Comparison of ENCODE assay signal across 8 mouse cellular contexts in the genomic region with DNA sequence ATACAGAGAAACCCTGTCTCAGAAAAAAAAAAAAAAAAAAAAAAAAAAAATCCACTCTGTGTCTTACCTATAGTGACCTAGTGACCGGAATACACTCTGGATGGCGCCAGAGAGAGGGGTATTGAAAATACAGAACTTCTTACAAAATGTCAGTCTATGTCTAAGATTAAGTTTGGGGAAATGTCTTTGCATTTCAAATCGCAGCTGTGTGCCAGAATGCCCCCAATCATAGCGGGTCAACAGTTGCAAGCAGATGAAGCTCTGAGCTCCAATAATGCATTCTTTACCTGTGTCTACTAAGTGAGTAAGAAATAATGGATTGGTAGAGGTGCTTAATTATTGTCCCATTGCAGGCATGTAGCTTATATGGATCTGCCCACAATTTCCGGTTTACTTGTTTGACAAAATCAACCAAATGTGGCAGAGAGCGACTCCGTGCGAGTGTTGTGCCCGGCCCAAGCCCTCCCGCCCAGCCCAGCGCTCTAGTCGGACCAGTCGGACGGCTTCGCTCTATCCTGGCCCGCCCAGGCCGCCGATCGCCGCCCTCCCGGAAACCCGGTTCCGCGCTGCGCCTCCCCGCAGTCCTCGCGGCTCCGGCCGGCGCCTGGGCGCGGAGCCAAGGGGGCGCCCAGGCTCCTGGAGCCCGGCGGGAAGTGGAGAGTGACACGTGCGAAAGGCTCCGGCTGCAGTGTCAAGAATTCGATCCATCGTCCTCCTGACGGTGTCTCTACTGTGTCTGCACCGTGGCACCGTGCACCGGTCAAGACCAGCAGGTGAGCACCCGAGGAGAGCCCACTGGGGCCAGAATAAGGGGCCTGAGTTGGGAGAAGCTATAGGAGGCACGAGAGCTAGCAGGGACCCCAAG. TPM values are rescaled to one million over a fixed set of nuclear protein-coding genes. Genes with fewer than 3 reads are reported as not detected.
A peak's percentile ranks its signal among the peaks of the same experiment; 100 is the strongest.
DNase-seq lines count a peak whose midpoint lies in the region; ATAC-seq and TF ChIP-seq lines count a peak whose summit lies in the region.

TSS of gene Psd4 (plus strand) at position 551 of the 865 bp plus-strand sequence.

- TF ChIP-seq EP300 in CH12.LX (IDR thresholded peaks at IDR 0.05; ENCODE audit: low read length) = no peak

- H3K36me3 ChIP-seq in CH12.LX (replicated peaks in 1 of 2; ENCODE audit: control insufficient read depth in 1 of 2, insufficient read depth in 1 of 2, low read length in 1 of 2) = no peaks in the 10 kb centered on the region
- no peaks in the 10 kb centered on the region for H3K36me3 ChIP-seq in forebrain, embryonic 13.5 days (ENCODE audit: poor library complexity, severe bottlenecking)
- H3K36me3 ChIP-seq in hindbrain, embryonic 10.5 days = no peaks in the 10 kb centered on the region
- no peaks in the 10 kb centered on the region for H3K36me3 ChIP-seq in limb, embryonic 11.5 days (ENCODE audit: control insufficient read depth, insufficient read depth, low read length)
- H3K36me3 ChIP-seq in midbrain, embryonic 10.5 days = no peaks in the 10 kb centered on the region
- H3K36me3 ChIP-seq in spleen, adult 2 months (ENCODE audit: control insufficient read depth, insufficient read depth, low read length) = no peaks in the 10 kb centered on the region

- H3K9ac ChIP-seq in CH12.LX (ENCODE audit: insufficient read depth, low read depth) = peak within 1 kb of the TSS; percentile 49; the same call in 1 of the 2 replicates
- H3K9ac ChIP-seq in forebrain, embryonic 13.5 days = peak within 1 kb of the TSS; percentile 59
- H3K9ac ChIP-seq in limb, embryonic 11.5 days (ENCODE audit: low read length) = peak within 1 kb of the TSS; percentile 45; the same call in 1 of the 2 replicates

- H3K27me3 ChIP-seq in CH12.LX (replicated peaks) = peaks cover 4% of the 10 kb centered on the region
- H3K27me3 ChIP-seq in forebrain, embryonic 13.5 days = peaks cover 19% of the 10 kb centered on the region
- H3K27me3 ChIP-seq in hindbrain, embryonic 10.5 days (ENCODE audit: insufficient read depth, poor library complexity, severe bottlenecking) = peaks cover 28% of the 10 kb centered on the region
- peaks cover 5% of the 10 kb centered on the region; the same call in 1 of the 2 replicates for H3K27me3 ChIP-seq in limb, embryonic 11.5 days (ENCODE audit: control insufficient read depth, insufficient read depth, low read length)
- peaks cover 30% of the 10 kb centered on the region for H3K27me3 ChIP-seq in midbrain, embryonic 10.5 days (ENCODE audit: low read depth, poor library complexity, severe bottlenecking)
- no peaks in the 10 kb centered on the region for H3K27me3 ChIP-seq in spleen, adult 2 months (ENCODE audit: control insufficient read depth, insufficient read depth, low read length)

- H3K27ac ChIP-seq in CH12.LX (ENCODE audit: insufficient read depth, low read depth) = no peak within 1 kb of the TSS
- no peak within 1 kb of the TSS for H3K27ac ChIP-seq in forebrain, embryonic 13.5 days
- H3K27ac ChIP-seq in hindbrain, embryonic 10.5 days = peak within 1 kb of the TSS; percentile 45; the same call in 1 of the 2 replicates
- no peak within 1 kb of the TSS for H3K27ac ChIP-seq in limb, embryonic 11.5 days (replicated peaks; ENCODE audit: low read depth, low read length)
- peak within 1 kb of the TSS; percentile 58; the same call in 1 of the 2 replicates for H3K27ac ChIP-seq in midbrain, embryonic 10.5 days (replicated peaks)
- no peak within 1 kb of the TSS for H3K27ac ChIP-seq in spleen, adult 2 months (ENCODE audit: insufficient read depth, low read length)

- TF ChIP-seq POLR2A in CH12.LX (IDR thresholded peaks at IDR 0.05; ENCODE audit: low read depth, low read length) = peak; percentile 51; the same call in 1 of the 2 replicates
- no peak for TF ChIP-seq POLR2A in spleen, adult 2 months (IDR thresholded peaks at IDR 0.05; ENCODE audit: low read depth, low read length)

- in situ Hi-C loops in CH12.LX (cut with MboI; ENCODE audit: low pct_ligation_motif_present, low pct_unique_long_range_greater_than_20kb, low sequenced_read_pairs) = no loop called here

- H3K79me2 ChIP-seq in CH12.LX (replicated peaks; ENCODE audit: control insufficient read depth, extremely low read depth, insufficient read depth, poor library complexity, severe bottlenecking) = no peaks in the 10 kb centered on the region

- peak within 1 kb of the TSS; percentile 40 to 53 (median 42) for H3K4me3 ChIP-seq in CH12.LX (replicated peaks in 1 of 3; ENCODE audit: low read depth in 2 of 3, low read length in 2 of 3, poor library complexity in 1 of 3)
- H3K4me3 ChIP-seq in forebrain, embryonic 13.5 days = peak within 1 kb of the TSS; percentile 41
- peak within 1 kb of the TSS; percentile 53 for H3K4me3 ChIP-seq in hindbrain, embryonic 10.5 days
- peak within 1 kb of the TSS; percentile 21; the same call in 1 of the 2 replicates for H3K4me3 ChIP-seq in limb, embryonic 11.5 days (ENCODE audit: low read depth, low read length)
- H3K4me3 ChIP-seq in midbrain, embryonic 10.5 days = peak within 1 kb of the TSS; percentile 51
- H3K4me3 ChIP-seq in spleen, adult 2 months (ENCODE audit: extremely low read depth, insufficient read depth, insufficient read length) = peak within 1 kb of the TSS; percentile 56

- peaks cover 2 to 5% of the 10 kb centered on the region in 2 experiments; a peak in 1 of 4 replicates for H3K4me1 ChIP-seq in CH12.LX (ENCODE audit: control insufficient read depth in 1 of 2, insufficient read depth in 2 of 2)
- H3K4me1 ChIP-seq in forebrain, embryonic 13.5 days = peaks cover 4% of the 10 kb centered on the region; the same call in 1 of the 2 replicates
- H3K4me1 ChIP-seq in hindbrain, embryonic 10.5 days (replicated peaks) = peaks cover 9% of the 10 kb centered on the region
- H3K4me1 ChIP-seq in limb, embryonic 11.5 days (ENCODE audit: control insufficient read depth, insufficient read depth, low read length) = no peaks in the 10 kb centered on the region
- H3K4me1 ChIP-seq in midbrain, embryonic 10.5 days = peaks cover 7% of the 10 kb centered on the region
- no peaks in the 10 kb centered on the region for H3K4me1 ChIP-seq in spleen, adult 2 months (ENCODE audit: control insufficient read depth, insufficient read depth, insufficient read length)

- H3K9me3 ChIP-seq in CH12.LX (replicated peaks; ENCODE audit: low read length) = no peaks in the 10 kb centered on the region
- no peaks in the 10 kb centered on the region for H3K9me3 ChIP-seq in forebrain, embryonic 13.5 days (replicated peaks)
- H3K9me3 ChIP-seq in hindbrain, embryonic 10.5 days = no peaks in the 10 kb centered on the region
- no peaks in the 10 kb centered on the region for H3K9me3 ChIP-seq in limb, embryonic 11.5 days (ENCODE audit: control insufficient read depth, low read length)
- no peaks in the 10 kb centered on the region for H3K9me3 ChIP-seq in midbrain, embryonic 10.5 days (replicated peaks)

- TF ChIP-seq CTCF in CH12.LX (conservative IDR thresholded peaks at IDR 0.05 in 1 of 2, IDR thresholded peaks at IDR 0.05 in 1 of 2; ENCODE audit: low read depth in 2 of 2, low read length in 2 of 2) = peak in 1 of 2 experiments; percentile 67; a peak in 2 of 4 replicates
- no peak for TF ChIP-seq CTCF in spleen, adult 2 months (IDR thresholded peaks at IDR 0.05; ENCODE audit: extremely low read depth, insufficient read depth, insufficient read length, insufficient replicate concordance)

- WGBS in forebrain, embryonic 13.5 days = 3% methylated on average over 47 of the region's 47 CpGs
- WGBS in hindbrain, embryonic 10.5 days = 5% methylated on average over 47 of the region's 47 CpGs
- 5% methylated on average over 47 of the region's 47 CpGs for WGBS in limb, embryonic 11.5 days
- WGBS in midbrain, embryonic 10.5 days = 5% methylated on average over 47 of the region's 47 CpGs
- WGBS in spleen, adult 2 months = 2% methylated on average over 46 of the region's 47 CpGs

- peak; percentile 44 for DNase-seq in CH12.LX (ENCODE audit: extremely low read depth)
- DNase-seq in adrenal gland, adult 8-10 months = peak; percentile 25
- DNase-seq in hindbrain, embryonic 10.5 days (ENCODE audit: low spot score) = peak; percentile 44
- peak; percentile 62 for DNase-seq in limb, embryonic 11.5 days (ENCODE audit: low spot score)
- DNase-seq in midbrain, embryonic 10.5 days (ENCODE audit: low spot score) = peak; percentile 46
- peak; percentile 66 to 68 for DNase-seq in spleen, adult 2 months (ENCODE audit: low read depth in 1 of 2, low spot score in 2 of 2)
- no peak for DNase-seq in left cerebral cortex, adult 9 months (ENCODE audit: low spot score in 2 of 2)

- ATAC-seq in forebrain, embryonic 13.5 days = peak; percentile 82
- ATAC-seq in limb, embryonic 11.5 days (ENCODE audit: insufficient number of reproducible peaks, low FRiP score, low TSS enrichment, low read depth) = peak; percentile 75

- dilution Hi-C loops in CH12.LX (cut with MboI; ENCODE audit: extremely low pct_ligation_motif_present, extremely low pct_unique_long_range_greater_than_20kb, low sequenced_read_pairs) = no loop called here

- TF ChIP-seq RAD21 in CH12.LX (IDR thresholded peaks at IDR 0.05; ENCODE audit: low read depth, low read length) = peak; percentile 55

- H3K4me2 ChIP-seq in CH12.LX (ENCODE audit: insufficient read depth, low read depth, poor library complexity, severe bottlenecking) = peak within 1 kb of the TSS; percentile 89
- peak within 1 kb of the TSS; percentile 78 for H3K4me2 ChIP-seq in forebrain, embryonic 13.5 days
- peak within 1 kb of the TSS; percentile 53 for H3K4me2 ChIP-seq in limb, embryonic 11.5 days (ENCODE audit: low read depth, severe bottlenecking)

TF ChIP-seq in CH12.LX, 34 proteins besides CTCF, POLR2A, EP300 and RAD21 (continues in another document):
- TF ChIP-seq ETS1 (conservative IDR thresholded peaks at IDR 0.05; ENCODE audit: low read depth, low read length) (no peak), MEF2A (IDR thresholded peaks at IDR 0.05; ENCODE audit: borderline replicate concordance, low read depth, low read length) (no peak), JUND (conservative IDR thresholded peaks at IDR 0.05; ENCODE audit: low read depth, low read length) (no peak), TBP (conservative IDR thresholded peaks at IDR 0.05; ENCODE audit: low read depth, low read length) (0 out of 2 replicates have a peak, but pooled peaks have one; percentile 20), MAX (IDR thresholded peaks at IDR 0.05; ENCODE audit: low read length) (peak; percentile 73; the same call in 1 of the 2 replicates), MXI1 (IDR thresholded peaks at IDR 0.05; ENCODE audit: low read depth, low read length) (peak; percentile 45; the same call in 1 of the 2 replicates)

RNA-seq across cellular contexts. Expression of gene Psd4, which starts in this region (rescaled TPM):
- total RNA-seq in CH12.LX (2012; rRNA removed) = 55.0 and 60.4 TPM in 2 replicates
- 53.0 and 54.8 TPM in 2 replicates for total RNA-seq in CH12.LX (2014; rRNA removed)
- 62.6 and 66.8 TPM in 2 replicates for polyA plus RNA-seq in CH12.LX (2012; ENCODE audit: insufficient read length, low read depth)
- 1 to 10 TPM; 1.5 to 5.2 (median 3.9) TPM for total RNA-seq in adrenal gland, adult 8-10 months (2022)
- 0.23 and 0.40 TPM in 2 replicates for polyA plus RNA-seq in forebrain, embryonic 13.5 days (2015; fragmentation: Nextera tagmentation; extraction: Ambion mirVana)
- 0.86 and 0.90 TPM in 2 replicates for polyA plus RNA-seq in hindbrain, embryonic 10.5 days (2016; fragmentation: Nextera tagmentation; extraction: Ambion mirVana)
- 0.50 and 0.93 TPM in 2 replicates for polyA plus RNA-seq in limb, embryonic 11.5 days (2014; fragmentation: Nextera tagmentation; extraction: Ambion mirVana)
- polyA plus RNA-seq in midbrain, embryonic 10.5 days (2016; fragmentation: Nextera tagmentation; extraction: Ambion mirVana) = 0.46 and 1.1 TPM in 2 replicates
- 40.1 and 41.1 TPM in 2 replicates for polyA plus RNA-seq in spleen, adult 2 months (2012; rRNA removed)

Comparison
In these comparisons a context has a peak if more than half of its experiments do, and no peak if none do; other contexts are left out.
1. RNA of gene Psd4 (total RNA-seq): 53.0 to 60.4 TPM in CH12.LX; 1.5 to 5.2 TPM in adrenal gland, adult 8-10 months; every median in the first group is over 4 times any median in the second.
2. RNA of gene Psd4 (polyA plus RNA-seq): 62.6 to 66.8 TPM in CH12.LX and 40.1 to 41.1 TPM in spleen, adult 2 months; 0.50 to 0.93 TPM in limb, embryonic 11.5 days, 0.86 to 0.90 TPM in hindbrain, embryonic 10.5 days, 0.46 to 1.1 TPM in midbrain, embryonic 10.5 days and 0.23 to 0.40 TPM in forebrain, embryonic 13.5 days; every median in the first group is over 10 times any median in the second.
3. Peak in ATAC-seq, H3K4me3 ChIP-seq, H3K9ac ChIP-seq and H3K4me2 ChIP-seq in forebrain, embryonic 13.5 days; RNA of the gene not detected or under 1 TPM.
4. Peak in DNase-seq, H3K4me3 ChIP-seq and H3K27ac ChIP-seq in hindbrain, embryonic 10.5 days; RNA of the gene not detected or under 1 TPM.
5. Peak in DNase-seq, ATAC-seq, H3K4me3 ChIP-seq, H3K9ac ChIP-seq and H3K4me2 ChIP-seq in limb, embryonic 11.5 days; RNA of the gene not detected or under 1 TPM.
6. DNase-seq: peak in CH12.LX (single experiment), adrenal gland, adult 8-10 months (single experiment), midbrain, embryonic 10.5 days (single experiment) and spleen, adult 2 months (2 of 2); none in left cerebral cortex, adult 9 months (0 of 2).
7. Peak in every context shown above with its lines, with median percentiles within 50 percentile points of each other: H3K4me2 ChIP-seq, H3K4me3 ChIP-seq and H3K9ac ChIP-seq.